Mouse (Mus musculus): ENCODE measurements around the gene Ptn. TPM values are rescaled to one million over a fixed set of nuclear protein-coding genes. Genes with fewer than 3 reads are reported as not detected.
"Not testable (repeated sequence)": the region's sequence is repeated elsewhere in the genome, so short reads cannot be mapped to it uniquely, and the experiment has no call there.

The Ptn gene
- polyA plus RNA-seq, 1 experiment from 2014 or later: 362 TPM

GRCm38 (mm10) chr6:36735622-36736021 is 74.4 kb downstream of the Ptn start:
- H3K36me3 ChIP-seq: peaks cover 67% of the 10 kb centered on the region
- H3K4me2 ChIP-seq; H3K27me3 ChIP-seq; H3K9ac ChIP-seq; H3K4me3 ChIP-seq (replicated peaks); H3K4me1 ChIP-seq: not testable (repeated sequence)
- peak; percentile 62; the same call in 1 of the 2 replicates for ATAC-seq (replicated peaks; ENCODE audit: low FRiP score)
- H3K9me3 ChIP-seq (replicated peaks): peaks cover 19% of the 10 kb centered on the region
- peak overlapping the region; percentile 68 for H3K27ac ChIP-seq
- WGBS: 55% methylated on average over 4 of the region's 4 CpGs

DNA sequence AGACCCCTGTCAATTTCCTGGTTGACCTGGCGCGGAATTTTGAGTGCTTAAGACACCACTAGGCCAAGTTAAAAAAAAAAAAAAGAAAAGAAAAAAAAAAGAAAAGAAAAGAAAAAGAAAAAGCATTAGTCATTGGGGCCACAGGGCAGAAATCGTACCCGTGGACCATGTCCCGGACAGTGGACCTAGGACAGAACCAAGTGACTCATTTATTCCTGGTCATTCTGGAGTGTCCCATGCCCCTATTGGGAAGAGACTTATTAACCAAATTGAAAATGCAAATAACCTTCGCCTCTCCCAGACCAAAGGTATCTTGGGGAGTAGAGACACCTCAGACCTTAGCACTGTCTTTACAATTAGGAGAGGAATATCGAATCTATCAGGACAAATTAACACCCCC is 80.2 kb downstream of the Ptn start:
- not testable (repeated sequence) for ATAC-seq (replicated peaks; ENCODE audit: low FRiP score); H3K9ac ChIP-seq; H3K4me2 ChIP-seq; H3K27ac ChIP-seq; H3K4me1 ChIP-seq; H3K4me3 ChIP-seq (replicated peaks); H3K27me3 ChIP-seq
- WGBS: 88% methylated on average over 7 of the region's 7 CpGs
- H3K36me3 ChIP-seq: peaks cover 61% of the 10 kb centered on the region
- H3K9me3 ChIP-seq (replicated peaks): peaks cover 21% of the 10 kb centered on the region

DNA sequence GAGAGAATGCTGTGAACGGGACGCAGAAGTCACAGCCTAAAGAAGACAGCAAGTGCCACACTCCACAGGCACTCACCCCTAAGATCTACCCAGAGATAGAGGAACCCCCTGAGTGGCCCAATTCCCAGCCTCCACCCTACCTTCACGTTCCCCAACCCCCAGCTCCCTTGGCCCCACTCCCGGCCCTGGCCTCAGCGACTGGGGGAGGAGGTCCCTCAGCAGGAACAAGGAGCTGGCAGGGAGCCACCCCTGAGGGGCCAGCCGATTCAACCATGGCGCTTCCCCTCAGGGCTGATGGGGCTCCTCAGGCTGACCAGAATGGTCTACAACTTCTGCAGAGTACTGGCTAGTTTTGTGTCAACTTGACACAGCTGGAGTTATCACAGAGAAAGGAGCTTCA is 81.9 kb downstream of the Ptn start:
- Histone ChIP-seq H3K4me2 (no peak overlapping the region), H3K9ac (no peak overlapping the region), H3K27me3 (no peaks in the 10 kb centered on the region), H3K36me3 (peaks cover 48% of the 10 kb centered on the region), H3K4me1 (peaks cover 3% of the 10 kb centered on the region; the same call in 1 of the 2 replicates), H3K9me3 (replicated peaks) (peaks cover 21% of the 10 kb centered on the region), H3K27ac (no peak overlapping the region), H3K4me3 (replicated peaks) (no peak overlapping the region)
- 0 out of 2 replicates have a peak, but pooled peaks have one; percentile 22 for ATAC-seq (replicated peaks; ENCODE audit: low FRiP score)
- 62% methylated on average over 7 of the region's 7 CpGs for WGBS

DNA sequence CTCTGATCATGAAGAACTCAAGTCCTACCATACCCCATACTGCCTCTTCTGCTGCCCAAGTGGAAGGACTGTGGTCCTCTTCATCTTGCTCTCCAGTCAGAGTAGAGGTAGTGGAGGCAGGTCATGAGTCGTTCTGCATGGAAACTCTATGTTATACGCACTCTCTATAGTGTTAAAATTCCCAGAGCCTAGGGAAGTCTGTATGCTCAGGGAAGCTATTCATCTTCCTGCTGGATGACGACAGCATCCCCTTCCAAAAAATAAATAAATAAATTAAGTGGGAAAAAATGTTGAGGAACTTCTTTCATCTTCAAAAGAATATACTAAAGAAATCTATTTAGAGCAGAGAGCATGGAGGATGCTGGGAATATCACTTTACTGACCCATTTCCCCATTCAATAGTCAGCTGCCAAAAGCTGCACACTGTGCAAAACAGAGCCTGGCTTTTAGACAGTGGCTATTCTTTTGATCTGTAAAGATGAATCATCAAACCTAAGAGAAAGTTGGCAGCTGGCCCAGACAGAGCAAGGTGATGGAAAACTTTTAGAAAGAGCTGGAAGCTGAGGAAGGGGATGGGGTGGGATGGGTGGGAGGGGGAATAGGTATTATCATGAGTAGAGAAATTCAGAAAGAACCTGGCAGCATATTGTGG is 84.4 kb downstream of the Ptn start:
- no peaks in the 10 kb centered on the region for H3K27me3 ChIP-seq
- WGBS: 72% methylated on average over 3 of the region's 3 CpGs
- H3K4me3 ChIP-seq (replicated peaks): no peak overlapping the region
- H3K4me2 ChIP-seq: no peak overlapping the region
- peaks cover 24% of the 10 kb centered on the region for H3K36me3 ChIP-seq
- no peak for ATAC-seq (replicated peaks; ENCODE audit: low FRiP score)
- peaks cover 7% of the 10 kb centered on the region; the same call in 1 of the 2 replicates for H3K4me1 ChIP-seq
- no peak overlapping the region for H3K27ac ChIP-seq
- no peak overlapping the region for H3K9ac ChIP-seq
- peaks cover 2% of the 10 kb centered on the region; the same call in 1 of the 2 replicates for H3K9me3 ChIP-seq (replicated peaks)

DNA sequence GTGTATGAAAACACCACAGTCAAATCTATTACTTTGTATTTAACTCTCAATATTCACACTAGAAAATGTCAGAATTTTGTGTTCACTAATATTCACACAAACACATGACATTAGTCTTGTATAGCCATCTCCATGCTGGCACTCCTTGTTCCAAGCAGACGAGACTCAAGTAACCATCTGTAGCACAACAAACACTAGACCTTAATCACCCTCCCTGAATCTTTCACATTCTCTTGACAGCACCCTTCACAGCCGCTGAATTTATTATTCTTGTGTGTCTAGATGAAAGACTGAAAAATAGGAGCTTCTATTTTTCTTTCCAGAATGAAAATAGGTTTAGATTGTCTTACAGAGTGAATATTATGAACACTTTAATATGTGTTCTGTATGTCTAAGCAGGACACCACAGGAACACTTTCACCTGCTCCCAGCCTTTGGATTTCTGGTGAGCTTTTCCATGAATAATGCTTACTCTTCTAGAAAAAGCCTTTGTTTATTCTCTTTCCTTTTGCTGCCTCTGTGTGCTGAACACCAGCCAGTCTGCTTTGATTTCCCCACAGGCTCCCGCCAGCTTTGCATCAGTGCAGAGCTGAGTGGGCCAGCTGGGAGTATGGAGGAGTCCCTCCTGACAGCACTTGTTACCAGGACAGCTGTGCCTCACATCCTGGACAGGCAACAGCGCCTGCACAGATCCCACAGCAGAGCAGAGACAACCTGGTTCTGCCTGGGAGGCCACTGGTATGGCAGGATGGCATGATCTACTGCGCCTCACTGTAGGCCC is 87.1 kb downstream of the Ptn start:
- ATAC-seq (replicated peaks; ENCODE audit: low FRiP score): peak; percentile 86
- no peak overlapping the region for H3K27ac ChIP-seq
- H3K9me3 ChIP-seq (replicated peaks): no peaks in the 10 kb centered on the region
- no peak overlapping the region for H3K9ac ChIP-seq
- no peaks in the 10 kb centered on the region for H3K27me3 ChIP-seq
- H3K4me3 ChIP-seq (replicated peaks): no peak overlapping the region
- 39% methylated on average over 5 of the region's 5 CpGs for WGBS
- peaks cover 5% of the 10 kb centered on the region for H3K36me3 ChIP-seq
- H3K4me1 ChIP-seq: peaks cover 7% of the 10 kb centered on the region; the same call in 1 of the 2 replicates
- no peak overlapping the region for H3K4me2 ChIP-seq

DNA sequence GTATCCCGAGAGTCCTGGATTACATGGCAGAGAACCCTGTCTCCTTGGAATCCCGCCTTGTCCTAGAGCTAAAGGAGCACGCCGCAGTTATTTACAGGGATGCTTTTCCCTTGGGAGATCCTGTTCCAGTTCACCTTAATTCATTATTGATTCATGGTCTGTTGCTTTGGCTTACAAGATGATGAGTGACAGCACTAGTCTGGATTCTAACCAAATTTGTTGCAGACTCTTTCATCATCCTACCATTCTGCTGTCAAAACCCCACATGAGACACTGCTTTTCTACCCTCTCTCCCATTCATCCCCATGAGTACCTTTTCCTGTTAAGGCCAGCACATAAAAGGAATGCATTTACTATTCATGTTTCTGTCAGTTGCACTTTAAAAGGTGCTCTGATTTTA is 96.7 kb downstream of the Ptn start:
- peaks cover 38% of the 10 kb centered on the region for H3K36me3 ChIP-seq
- H3K4me3 ChIP-seq (replicated peaks): no peak overlapping the region
- WGBS: 93% methylated on average over 4 of the region's 4 CpGs
- H3K4me2 ChIP-seq: no peak overlapping the region
- H3K27me3 ChIP-seq: no peaks in the 10 kb centered on the region
- no peaks in the 10 kb centered on the region for H3K4me1 ChIP-seq
- H3K9ac ChIP-seq: no peak overlapping the region
- H3K27ac ChIP-seq: no peak overlapping the region
- no peak for ATAC-seq (replicated peaks; ENCODE audit: low FRiP score)
- H3K9me3 ChIP-seq (replicated peaks): no peaks in the 10 kb centered on the region

DNA sequence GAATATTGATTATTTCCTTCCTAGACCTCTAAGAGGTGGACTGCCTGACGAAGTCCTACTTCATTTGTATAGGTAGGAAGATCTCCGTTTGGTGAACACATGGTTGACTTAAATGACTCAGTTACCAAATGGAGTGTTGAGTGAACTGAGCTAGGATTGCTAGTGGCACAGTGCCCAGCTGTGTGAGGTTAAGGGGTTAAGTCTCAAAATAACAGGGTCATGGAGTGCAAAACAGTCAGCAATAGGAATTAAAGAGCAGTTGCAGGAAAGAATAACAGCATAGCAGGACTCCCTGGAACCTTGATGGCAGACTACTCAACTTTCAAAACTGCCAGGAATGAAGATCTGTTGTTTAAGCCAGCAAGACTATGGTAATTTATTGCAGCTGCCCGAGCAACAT is 114.5 kb downstream of the Ptn start:
- Histone ChIP-seq H3K4me3 (replicated peaks) (no peak overlapping the region), H3K4me1 (peaks cover 6% of the 10 kb centered on the region; the same call in 1 of the 2 replicates), H3K27ac (no peak overlapping the region), H3K4me2 (no peak overlapping the region), H3K36me3 (no peaks in the 10 kb centered on the region), H3K9me3 (replicated peaks) (no peaks in the 10 kb centered on the region), H3K9ac (no peak overlapping the region), H3K27me3 (no peaks in the 10 kb centered on the region)
- ATAC-seq (replicated peaks; ENCODE audit: low FRiP score): 0 out of 2 replicates have a peak, but pooled peaks have one; percentile 36
- WGBS: 20% methylated on average over 3 of the region's 3 CpGs

DNA sequence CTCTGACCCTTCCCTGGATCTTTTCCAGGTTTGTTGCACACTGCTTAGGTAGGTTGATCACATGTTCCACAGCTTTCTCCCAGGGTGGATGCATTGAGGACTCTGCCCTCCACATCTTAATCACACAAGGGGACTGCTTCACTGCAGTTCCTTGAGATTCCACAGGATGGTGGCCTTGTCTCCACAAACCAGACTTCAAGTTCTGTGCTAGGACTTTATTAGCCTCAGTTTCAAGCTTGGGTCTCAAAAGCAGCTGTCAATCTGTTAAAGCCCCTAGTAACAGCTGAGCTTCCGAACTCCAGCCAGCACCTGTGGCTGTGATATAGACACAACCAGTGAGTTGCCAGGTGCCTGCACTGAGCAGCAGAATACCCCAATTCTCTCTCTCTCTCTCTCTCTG is 118.5 kb downstream of the Ptn start:
- Histone ChIP-seq H3K36me3 (no peaks in the 10 kb centered on the region), H3K4me3 (replicated peaks) (no peak overlapping the region), H3K4me1 (peaks cover 6% of the 10 kb centered on the region; the same call in 1 of the 2 replicates), H3K9me3 (replicated peaks) (no peaks in the 10 kb centered on the region), H3K27ac (no peak overlapping the region), H3K27me3 (no peaks in the 10 kb centered on the region), H3K9ac (no peak overlapping the region), H3K4me2 (no peak overlapping the region)
- peak; percentile 75 for ATAC-seq (replicated peaks; ENCODE audit: low FRiP score)
- WGBS: 12% methylated on average over 1 of the region's 1 CpGs

- Histone ChIP-seq H3K9me3 (replicated peaks) (no peaks in the 10 kb centered on the region), H3K27me3 (no peaks in the 10 kb centered on the region), H3K36me3 (no peaks in the 10 kb centered on the region), H3K4me1 (peaks cover 6% of the 10 kb centered on the region; the same call in 1 of the 2 replicates), H3K4me3 (replicated peaks) (no peak overlapping the region), H3K9ac (no peak overlapping the region), H3K4me2 (no peak overlapping the region), H3K27ac (no peak overlapping the region)
- WGBS: 88% methylated on average over 4 of the region's 4 CpGs
- ATAC-seq (replicated peaks; ENCODE audit: low FRiP score): no peak
Observed at GRCm38 (mm10) chr6:36690941-36691340, 119.1 kb downstream of the Ptn start.

DNA sequence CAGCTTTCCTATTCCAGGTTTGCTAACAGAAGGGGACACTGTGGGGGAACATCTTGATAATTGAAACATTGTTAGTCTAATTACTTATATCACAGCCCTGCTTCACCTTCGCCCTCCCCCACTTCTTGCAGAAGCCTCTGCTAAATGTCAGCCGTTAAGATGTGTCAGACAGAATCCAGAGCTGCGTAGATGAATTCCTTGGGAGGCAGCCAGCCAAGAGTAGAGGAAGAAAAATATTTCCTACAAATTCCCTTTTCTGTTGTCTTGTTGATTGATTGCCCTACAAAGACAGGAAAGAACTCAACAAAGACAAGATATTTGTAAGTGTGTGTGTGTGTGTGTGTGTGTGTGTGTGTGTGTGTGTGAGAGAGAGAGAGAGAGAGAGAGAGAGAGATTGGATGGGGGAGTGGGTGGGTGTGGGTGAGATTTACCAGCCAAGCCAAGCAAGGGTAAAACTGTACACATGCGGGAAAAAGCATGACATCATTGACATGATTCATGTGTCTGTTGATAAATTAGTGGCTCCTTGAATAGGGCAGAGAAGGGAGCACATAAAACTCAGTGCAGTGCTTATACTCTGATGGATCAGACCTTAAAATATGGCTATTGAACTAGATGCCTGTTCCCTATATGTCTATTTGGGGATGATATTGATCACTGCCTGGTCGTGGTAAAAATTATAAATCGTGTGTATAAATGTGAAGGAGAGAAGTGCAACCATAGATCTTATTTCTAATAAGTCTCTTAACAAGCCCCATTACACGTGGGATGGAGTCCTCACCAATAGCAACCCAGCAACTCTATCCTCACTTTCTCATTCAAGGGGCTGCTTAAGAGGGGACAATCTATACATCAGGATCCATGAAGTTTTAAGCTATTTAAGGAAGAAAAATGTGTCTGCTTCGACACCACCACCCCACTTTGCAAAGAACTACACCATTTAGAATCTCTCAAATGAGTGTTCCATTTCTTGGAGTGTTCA is 133.0 kb downstream of the Ptn start:
- WGBS: 35% methylated on average over 8 of the region's 8 CpGs
- H3K27ac ChIP-seq: peak overlapping the region; percentile 37
- no peak overlapping the region for H3K9ac ChIP-seq
- H3K4me3 ChIP-seq (replicated peaks): no peak overlapping the region
- H3K4me1 ChIP-seq: 0 out of 2 replicates have a peak, but pooled peaks cover 9% of the 10 kb centered on the region
- peak; percentile 69 for ATAC-seq (replicated peaks; ENCODE audit: low FRiP score)
- H3K4me2 ChIP-seq: no peak overlapping the region
- no peaks in the 10 kb centered on the region for H3K27me3 ChIP-seq
- H3K9me3 ChIP-seq (replicated peaks): no peaks in the 10 kb centered on the region
- no peaks in the 10 kb centered on the region for H3K36me3 ChIP-seq

DNA sequence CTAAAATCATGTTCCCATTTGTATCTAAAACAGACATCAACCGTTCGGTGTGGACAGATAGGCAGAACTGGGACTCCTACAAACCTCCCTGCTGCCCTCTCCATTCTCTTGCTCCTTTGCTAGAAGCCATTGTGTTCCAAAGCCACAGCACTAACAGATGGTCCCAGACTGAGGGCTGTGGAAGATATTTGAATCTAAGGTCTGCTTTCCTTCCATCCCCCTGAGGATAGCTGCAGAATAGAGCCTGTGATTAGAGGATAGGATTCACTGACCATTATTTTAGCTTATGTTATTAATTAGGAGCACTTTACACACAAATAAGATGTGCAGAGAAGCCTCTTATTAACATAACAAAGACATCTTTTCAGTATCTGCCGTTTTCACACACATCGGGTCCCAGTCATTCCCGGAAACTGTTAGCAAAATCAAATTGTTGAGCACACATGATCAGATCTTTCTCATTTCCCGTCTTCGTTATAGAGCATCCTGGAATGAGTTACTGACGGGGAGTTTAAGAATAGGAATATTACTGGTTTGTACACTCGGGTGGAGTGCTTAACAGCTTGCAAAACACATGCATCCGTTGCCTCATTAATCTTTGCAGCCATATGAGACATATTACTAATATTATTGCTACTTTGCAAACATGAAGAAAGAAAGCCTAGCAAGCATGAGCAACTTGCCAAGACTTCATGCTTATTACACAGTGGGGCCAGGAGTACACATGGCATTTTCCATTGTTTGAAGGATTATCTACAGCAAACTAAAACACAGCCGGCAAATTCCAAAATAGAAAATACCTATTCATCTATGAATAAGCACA is 137.4 kb downstream of the Ptn start:
- ATAC-seq (replicated peaks; ENCODE audit: low FRiP score): no peak
- 84% methylated on average over 11 of the region's 11 CpGs for WGBS

More for the DNA sequence above, 137.4 kb downstream of the Ptn start:
- H3K4me2 ChIP-seq: no peak overlapping the region
- H3K4me3 ChIP-seq (replicated peaks): no peak overlapping the region
- H3K36me3 ChIP-seq: no peaks in the 10 kb centered on the region
- no peaks in the 10 kb centered on the region for H3K9me3 ChIP-seq (replicated peaks)
- no peaks in the 10 kb centered on the region for H3K27me3 ChIP-seq
- no peak overlapping the region for H3K27ac ChIP-seq
- 0 out of 2 replicates have a peak, but pooled peaks cover 9% of the 10 kb centered on the region for H3K4me1 ChIP-seq
- H3K9ac ChIP-seq: no peak overlapping the region

Measured in kidney, embryonic 15.5 days (tissue).